Mouse (Mus musculus): ENCODE results near the gene Tm4sf1. TPM values are rescaled to one million over a fixed set of nuclear protein-coding genes. Genes with fewer than 3 reads are reported as not detected.

Gene Tm4sf1
- total and polyA plus RNA-seq, 2 experiments from 2014 or later = 18.2 to 27.0 TPM

- ATAC-seq (no peak), DNase-seq (no peak)
- H3K9ac ChIP-seq = no peak overlapping the region
- TF ChIP-seq CTCF (IDR thresholded peaks at IDR 0.05; ENCODE audit: low read depth) = no peak
- no peaks in the 10 kb centered on the region for H3K4me1 ChIP-seq (ENCODE audit: insufficient read depth)
- H3K27me3 ChIP-seq (ENCODE audit: insufficient read depth, low read length) = no peaks in the 10 kb centered on the region
- WGBS = 71% methylated on average over 2 of the region's 2 CpGs
- H3K27ac ChIP-seq (ENCODE audit: low read depth, low read length) = no peak overlapping the region
- no peaks in the 10 kb centered on the region for H3K9me3 ChIP-seq (ENCODE audit: low read length)
- no peak overlapping the region for H3K4me2 ChIP-seq (ENCODE audit: low read depth)
- H3K4me3 ChIP-seq (ENCODE audit: low read depth, low read length) = no peak overlapping the region
- no peaks in the 10 kb centered on the region for H3K36me3 ChIP-seq (ENCODE audit: insufficient read depth)
Observed at GRCm38 (mm10) chr3:57253041-57253440, 48.7 kb downstream of the Tm4sf1 start.

DNA sequence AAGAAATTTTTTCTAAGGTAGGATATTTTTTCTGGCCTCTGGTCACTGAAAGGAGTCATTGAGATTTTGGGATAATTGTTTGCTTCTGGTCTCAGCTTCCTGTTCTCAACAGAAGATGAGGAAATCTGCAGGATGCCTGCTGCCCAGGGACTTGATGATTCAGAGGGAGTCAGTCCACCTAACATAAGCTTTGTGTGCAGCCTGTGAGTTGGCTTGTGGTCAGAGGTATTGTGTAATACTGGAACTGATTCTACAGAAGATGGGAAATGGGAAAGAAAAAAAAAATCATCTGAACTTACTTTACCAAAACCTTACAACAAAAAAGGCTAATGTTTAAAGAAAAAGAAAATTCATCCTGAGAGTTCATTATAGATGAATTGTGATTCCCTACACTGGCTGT is 49.2 kb downstream of the Tm4sf1 start:
- DNase-seq = no peak
- no peak overlapping the region for H3K9ac ChIP-seq
- no peaks in the 10 kb centered on the region for H3K27me3 ChIP-seq (ENCODE audit: insufficient read depth, low read length)
- ATAC-seq = no peak
- TF ChIP-seq CTCF (IDR thresholded peaks at IDR 0.05; ENCODE audit: low read depth) = no peak
- H3K4me1 ChIP-seq (ENCODE audit: insufficient read depth) = no peaks in the 10 kb centered on the region
- no peaks in the 10 kb centered on the region for H3K9me3 ChIP-seq (ENCODE audit: low read length)
- H3K27ac ChIP-seq (ENCODE audit: low read depth, low read length) = no peak overlapping the region
- H3K4me3 ChIP-seq (ENCODE audit: low read depth, low read length) = no peak overlapping the region
- H3K4me2 ChIP-seq (ENCODE audit: low read depth) = no peak overlapping the region
- H3K36me3 ChIP-seq (ENCODE audit: insufficient read depth) = no peaks in the 10 kb centered on the region

- ATAC-seq (no peak), DNase-seq (no peak)
- Histone ChIP-seq H3K9me3 (ENCODE audit: low read length) (no peaks in the 10 kb centered on the region), H3K4me1 (ENCODE audit: insufficient read depth) (no peaks in the 10 kb centered on the region), H3K27ac (ENCODE audit: low read depth, low read length) (no peak overlapping the region), H3K4me2 (ENCODE audit: low read depth) (no peak overlapping the region), H3K27me3 (ENCODE audit: insufficient read depth, low read length) (no peaks in the 10 kb centered on the region), H3K36me3 (ENCODE audit: insufficient read depth) (no peaks in the 10 kb centered on the region), H3K9ac (no peak overlapping the region), H3K4me3 (ENCODE audit: low read depth, low read length) (no peak overlapping the region)
- TF ChIP-seq CTCF (IDR thresholded peaks at IDR 0.05; ENCODE audit: low read depth) = no peak
- WGBS = 65% methylated on average over 2 of the region's 2 CpGs
Observed at GRCm38 (mm10) chr3:57245242-57245641, 56.5 kb downstream of the Tm4sf1 start.

Other genes starting within 250 kb of the Tm4sf1 start
- 0.23 TPM in 1 of 2 replicates, not detected in the other for gene Tm4sf4, start 123.3 kb upstream of the Tm4sf1 start, total RNA-seq (2014; rRNA removed)
- 0.09 TPM in 1 of 2 replicates, not detected in the other for gene Tm4sf4, start 123.3 kb upstream of the Tm4sf1 start, polyA plus RNA-seq (2015; fragmentation: Nextera tagmentation; extraction: Ambion mirVana)